Mouse (Mus musculus) hindbrain, embryonic 15.5 days (tissue): ENCODE data around the gene Slc16a2. TPM values are rescaled to one million over a fixed set of nuclear protein-coding genes. Genes with fewer than 3 reads are reported as not detected.

ENCODE experiments used
- ATAC-seq: fragments of 200-750 bp; cut with Nextera tagmentation; 2 replicates; pipeline ENCODE4 v1.8.0; 2017; ENCODE audit warnings: low read depth, moderate number of reproducible peaks, moderate TSS enrichment; ENCODE audit not compliant: low FRiP score
- H3K27ac ChIP-seq: fragments of 300-500 bp; sonication (generic); replicated peaks from 2 replicates; pipeline ENCODE4 v1.5.1; 2015; ENCODE audit warnings: mild to moderate bottlenecking, inconsistent platforms
- H3K27me3 ChIP-seq: fragments of 300-500 bp; sonication (generic); 2 replicates; pipeline ENCODE4 v1.6.1; 2015; ENCODE audit warnings: control low read depth, inconsistent platforms
- H3K36me3 ChIP-seq: fragments of 300-500 bp; sonication (generic); 2 replicates; pipeline ENCODE4 v1.6.1; 2015; ENCODE audit warnings: control low read depth, inconsistent platforms
- H3K4me1 ChIP-seq: fragments of 300-500 bp; sonication (generic); replicated peaks from 2 replicates; pipeline ENCODE4 v1.6.1; 2015; ENCODE audit warnings: control low read depth, inconsistent platforms
- H3K4me2 ChIP-seq: fragments of 300-500 bp; sonication (generic); 2 replicates; pipeline ENCODE4 v1.6.1; 2015; ENCODE audit warnings: moderate library complexity, mild to moderate bottlenecking, inconsistent platforms
- H3K4me3 ChIP-seq: fragments of 300-500 bp; sonication (generic); 2 replicates; pipeline ENCODE4 v1.5.1; 2015; ENCODE audit warnings: mild to moderate bottlenecking, inconsistent platforms
- H3K9ac ChIP-seq: fragments of 300-500 bp; sonication (generic); 2 replicates; pipeline ENCODE4 v1.6.1; 2015; ENCODE audit warnings: inconsistent platforms
- H3K9me3 ChIP-seq: fragments of 300-500 bp; sonication (generic); 2 replicates; pipeline ENCODE4 v1.6.1; 2016; ENCODE audit warnings: control low read depth, inconsistent platforms
- WGBS: fragments of 180-500 bp; shearing (Covaris S2); methylation state at CpG from one replicate; pipeline ENCODE4 v1.1.7; 2015; 5-methylcytosine and 5-hydroxymethylcytosine counted together
- polyA plus RNA-seq: library from polyadenylated mRNA; unstranded; fragments of >200 nt; fragmentation: Nextera tagmentation; extraction: Ambion mirVana; gene quantifications from 2 replicates; pipeline ENCODE4 v1.2.1, GENCODE M21; 2015

The Slc16a2 gene
- polyA plus RNA-seq: 25.1 and 32.9 TPM in 2 replicates

DNA sequence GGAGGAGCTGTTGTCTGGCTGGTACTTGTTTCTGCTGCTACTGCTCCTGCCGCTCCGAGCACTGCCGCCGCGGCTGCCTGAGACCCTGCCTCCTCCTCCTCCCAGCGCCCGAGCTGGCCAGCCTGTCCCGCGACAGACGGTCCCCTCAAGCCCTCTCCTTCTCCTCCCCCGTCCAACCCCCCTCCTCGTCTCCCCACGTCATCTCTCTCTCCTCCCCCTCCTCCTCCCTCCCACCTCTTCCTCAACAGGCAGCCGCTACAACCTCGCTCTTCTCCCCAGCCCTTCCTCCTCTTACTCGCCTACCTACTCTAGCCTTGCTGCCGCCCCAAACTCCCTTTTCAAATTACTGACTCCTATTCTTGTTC is at the start of gene Slc16a2:
Gene Slc16a2 (minus strand): TSS at position 152 of the 365 bp plus-strand sequence.
- 7% methylated on average over 10 of the region's 17 CpGs for WGBS
- Histone ChIP-seq H3K4me3 (peak within 1 kb of the TSS; percentile 60), H3K36me3 (no peaks in the 10 kb centered on the region), H3K9me3 (no peaks in the 10 kb centered on the region), H3K4me2 (peak within 1 kb of the TSS; percentile 78), H3K9ac (peak within 1 kb of the TSS; percentile 64), H3K4me1 (peaks cover 6% of the 10 kb centered on the region; the same call in 1 of the 2 replicates), H3K27ac (peak within 1 kb of the TSS; percentile 76), H3K27me3 (peaks cover 61% of the 10 kb centered on the region)
- ATAC-seq: peak; percentile 93

DNA sequence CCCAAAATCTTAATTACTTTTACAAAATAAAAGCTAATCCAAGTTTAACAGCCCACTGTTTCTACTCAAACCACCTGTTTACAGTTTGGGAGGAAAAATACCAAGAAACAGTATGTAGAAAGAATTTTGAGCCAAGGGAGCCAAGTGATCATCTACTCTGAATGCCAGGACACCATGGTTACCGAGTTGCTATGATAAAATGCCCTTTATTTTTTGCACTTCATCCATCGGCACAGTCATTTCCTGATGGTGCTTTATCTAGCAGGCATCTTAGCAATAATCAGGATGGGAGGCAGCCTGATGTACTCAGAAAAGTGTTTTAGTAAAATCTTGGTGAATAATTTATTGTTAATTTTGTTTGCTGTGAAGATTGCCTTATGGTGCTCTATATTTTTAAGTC is 41.7 kb upstream of the Slc16a2 start:
- peaks cover 32% of the 10 kb centered on the region; the same call in 1 of the 2 replicates for H3K27me3 ChIP-seq
- ATAC-seq: no peak
- H3K4me2 ChIP-seq: no peak overlapping the region
- no peak overlapping the region for H3K4me3 ChIP-seq
- H3K27ac ChIP-seq: no peak overlapping the region
- no peaks in the 10 kb centered on the region for H3K36me3 ChIP-seq
- H3K9me3 ChIP-seq: no peaks in the 10 kb centered on the region
- 61% methylated on average over 2 of the region's 2 CpGs for WGBS
- no peaks in the 10 kb centered on the region for H3K4me1 ChIP-seq
- H3K9ac ChIP-seq: no peak overlapping the region

DNA sequence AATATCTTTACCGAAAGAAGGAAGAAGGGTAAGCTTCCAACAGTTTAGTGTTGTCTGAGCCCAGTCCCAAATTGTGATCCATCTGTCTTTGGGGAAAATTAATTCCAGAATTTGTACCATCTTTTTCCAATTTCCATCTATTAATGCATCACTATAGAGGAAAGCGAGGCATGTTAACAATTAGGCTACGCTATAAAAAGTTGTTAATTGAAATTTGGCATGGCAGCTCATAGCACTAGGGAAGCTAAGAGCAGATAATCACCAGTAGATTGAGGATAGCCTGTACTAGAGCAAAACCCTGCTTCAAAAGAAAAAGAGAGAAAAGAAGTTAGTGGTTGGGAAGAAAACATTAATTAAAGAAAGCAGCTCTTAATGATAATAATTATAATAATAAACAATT is 41.1 kb upstream of the Slc16a2 start:
- WGBS: 89% methylated on average over 3 of the region's 3 CpGs
- no peaks in the 10 kb centered on the region for H3K4me1 ChIP-seq
- H3K27me3 ChIP-seq: peaks cover 28% of the 10 kb centered on the region; the same call in 1 of the 2 replicates
- no peaks in the 10 kb centered on the region for H3K36me3 ChIP-seq
- no peak overlapping the region for H3K27ac ChIP-seq
- no peak overlapping the region for H3K4me3 ChIP-seq
- no peaks in the 10 kb centered on the region for H3K9me3 ChIP-seq
- H3K9ac ChIP-seq: no peak overlapping the region
- no peak overlapping the region for H3K4me2 ChIP-seq
- no peak for ATAC-seq

DNA sequence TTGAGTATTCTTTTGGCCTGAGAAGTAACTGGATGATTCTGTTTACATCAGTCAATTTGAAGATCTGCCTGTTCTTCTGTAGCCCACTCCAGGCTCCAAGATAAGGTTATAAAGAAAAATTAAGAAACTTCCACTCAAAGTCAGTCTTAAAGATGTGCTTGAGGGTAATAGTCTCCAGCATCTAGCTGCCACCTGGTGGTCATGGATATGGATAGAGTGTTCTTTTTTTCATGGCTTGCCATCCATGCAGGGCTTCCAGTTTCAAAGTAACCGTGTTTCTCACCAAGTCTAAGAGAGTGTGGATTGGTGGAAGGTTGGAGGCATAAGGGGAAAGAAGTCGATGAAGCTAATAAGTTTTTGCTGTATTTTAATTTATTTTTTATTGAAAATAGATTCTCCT is 23.5 kb upstream of the Slc16a2 start:
- 46% methylated on average over 2 of the region's 2 CpGs for WGBS
- Histone ChIP-seq H3K27ac (no peak overlapping the region), H3K36me3 (no peaks in the 10 kb centered on the region), H3K4me1 (no peaks in the 10 kb centered on the region), H3K4me2 (no peak overlapping the region), H3K9ac (no peak overlapping the region), H3K27me3 (peaks cover 23% of the 10 kb centered on the region), H3K4me3 (no peak overlapping the region), H3K9me3 (no peaks in the 10 kb centered on the region)
- ATAC-seq: no peak

DNA sequence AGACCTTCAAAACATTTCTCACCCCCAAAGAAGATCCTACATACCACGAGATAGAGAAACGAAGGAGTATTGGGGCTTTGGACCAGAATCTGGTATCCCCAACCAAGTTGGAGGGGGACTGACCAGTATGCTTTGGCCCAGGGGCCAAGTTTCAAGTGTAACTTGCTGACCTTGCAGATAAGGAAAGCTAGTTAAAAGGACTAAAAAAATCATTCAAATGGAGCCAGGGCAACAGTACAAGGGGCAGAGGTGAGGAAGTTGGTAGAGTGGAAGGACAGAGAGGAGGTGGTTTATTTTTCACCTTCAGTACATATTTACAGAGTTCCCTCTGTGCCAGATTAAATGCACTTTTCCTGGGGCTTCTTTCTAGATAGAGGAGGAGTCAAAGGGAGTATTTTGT is 7.1 kb upstream of the Slc16a2 start:
- Histone ChIP-seq H3K27ac (no peak overlapping the region), H3K36me3 (no peaks in the 10 kb centered on the region), H3K9me3 (no peaks in the 10 kb centered on the region), H3K4me3 (no peak overlapping the region), H3K27me3 (peaks cover 32% of the 10 kb centered on the region), H3K4me2 (no peak overlapping the region), H3K9ac (no peak overlapping the region), H3K4me1 (no peaks in the 10 kb centered on the region)
- WGBS: 81% methylated on average over 2 of the region's 2 CpGs
- ATAC-seq: no peak

DNA sequence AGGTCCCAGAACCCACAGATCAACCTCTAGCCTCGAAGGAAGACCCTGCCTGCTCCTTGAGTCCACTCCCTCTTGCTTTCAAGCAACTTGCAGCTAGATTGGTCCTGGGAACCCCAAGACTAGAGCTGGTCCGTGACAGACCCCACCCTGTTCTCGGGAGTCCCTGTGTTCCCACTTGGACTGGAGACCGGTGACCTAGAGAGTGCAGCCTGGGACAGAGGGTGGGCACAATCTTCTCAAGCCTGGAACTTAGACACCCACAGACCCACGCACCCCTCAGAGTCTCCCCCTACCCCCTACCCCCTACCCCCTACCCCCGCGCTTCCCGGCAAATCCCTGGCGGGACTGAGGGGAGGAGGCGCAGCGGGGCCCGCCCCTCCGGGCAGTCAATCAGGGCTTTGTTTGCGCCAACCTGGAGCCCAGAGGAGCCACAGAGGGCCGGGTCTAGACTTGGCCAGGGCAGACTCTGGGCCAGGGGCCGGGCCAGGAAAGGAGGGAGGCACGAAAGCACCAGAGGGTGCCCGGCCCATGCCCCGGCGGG is 558 bp upstream of the Slc16a2 start:
- Histone ChIP-seq H3K4me2 (peak overlapping the region; percentile 78), H3K9me3 (no peaks in the 10 kb centered on the region), H3K4me3 (peak overlapping the region; percentile 60), H3K9ac (peak overlapping the region; percentile 36; the same call in 1 of the 2 replicates), H3K27ac (peak overlapping the region; percentile 71), H3K36me3 (no peaks in the 10 kb centered on the region), H3K27me3 (peaks cover 57% of the 10 kb centered on the region), H3K4me1 (peaks cover 6% of the 10 kb centered on the region; the same call in 1 of the 2 replicates)
- ATAC-seq: peak; percentile 67
- 25% methylated on average over 18 of the region's 20 CpGs for WGBS

DNA sequence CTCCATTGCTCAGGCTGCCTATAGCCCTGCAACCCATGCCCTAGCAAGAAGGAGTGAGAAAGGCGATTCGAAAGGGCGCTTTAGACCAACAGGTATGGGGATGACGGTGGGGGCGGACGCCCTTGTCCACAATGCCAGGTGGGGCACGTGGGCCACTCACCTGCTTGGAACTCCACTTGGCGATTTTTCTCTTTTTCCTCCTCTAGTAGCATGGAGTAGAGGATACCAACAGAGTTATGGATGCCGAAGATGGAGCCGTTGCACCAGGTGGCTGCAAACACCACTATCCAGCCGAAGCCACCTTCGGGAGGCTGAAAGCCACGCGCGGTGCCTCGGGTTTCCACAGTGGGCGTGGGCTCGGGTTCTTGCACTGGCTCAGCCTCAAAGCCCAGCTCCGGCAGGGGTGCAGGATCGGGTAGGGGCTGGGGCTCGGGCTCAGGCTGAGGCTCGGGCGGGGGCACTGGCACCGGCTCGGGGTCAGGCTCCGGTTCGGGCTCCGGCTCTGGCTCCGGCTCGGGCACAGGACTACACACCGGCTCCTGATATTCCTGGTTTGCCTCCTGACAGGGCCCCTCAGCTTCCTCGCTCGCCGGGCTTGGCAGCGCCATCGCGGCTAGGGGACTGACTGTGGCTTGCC is 470 bp downstream of the Slc16a2 start:
- Histone ChIP-seq H3K27ac (peak overlapping the region; percentile 76), H3K4me3 (peak overlapping the region; percentile 60), H3K36me3 (no peaks in the 10 kb centered on the region), H3K9ac (peak overlapping the region; percentile 64), H3K9me3 (no peaks in the 10 kb centered on the region), H3K4me1 (peaks cover 6% of the 10 kb centered on the region; the same call in 1 of the 2 replicates), H3K27me3 (peaks cover 60% of the 10 kb centered on the region), H3K4me2 (peak overlapping the region; percentile 78)
- no peak; the same call in 1 of the 2 replicates for ATAC-seq
- WGBS: 32% methylated on average over 33 of the region's 37 CpGs

DNA sequence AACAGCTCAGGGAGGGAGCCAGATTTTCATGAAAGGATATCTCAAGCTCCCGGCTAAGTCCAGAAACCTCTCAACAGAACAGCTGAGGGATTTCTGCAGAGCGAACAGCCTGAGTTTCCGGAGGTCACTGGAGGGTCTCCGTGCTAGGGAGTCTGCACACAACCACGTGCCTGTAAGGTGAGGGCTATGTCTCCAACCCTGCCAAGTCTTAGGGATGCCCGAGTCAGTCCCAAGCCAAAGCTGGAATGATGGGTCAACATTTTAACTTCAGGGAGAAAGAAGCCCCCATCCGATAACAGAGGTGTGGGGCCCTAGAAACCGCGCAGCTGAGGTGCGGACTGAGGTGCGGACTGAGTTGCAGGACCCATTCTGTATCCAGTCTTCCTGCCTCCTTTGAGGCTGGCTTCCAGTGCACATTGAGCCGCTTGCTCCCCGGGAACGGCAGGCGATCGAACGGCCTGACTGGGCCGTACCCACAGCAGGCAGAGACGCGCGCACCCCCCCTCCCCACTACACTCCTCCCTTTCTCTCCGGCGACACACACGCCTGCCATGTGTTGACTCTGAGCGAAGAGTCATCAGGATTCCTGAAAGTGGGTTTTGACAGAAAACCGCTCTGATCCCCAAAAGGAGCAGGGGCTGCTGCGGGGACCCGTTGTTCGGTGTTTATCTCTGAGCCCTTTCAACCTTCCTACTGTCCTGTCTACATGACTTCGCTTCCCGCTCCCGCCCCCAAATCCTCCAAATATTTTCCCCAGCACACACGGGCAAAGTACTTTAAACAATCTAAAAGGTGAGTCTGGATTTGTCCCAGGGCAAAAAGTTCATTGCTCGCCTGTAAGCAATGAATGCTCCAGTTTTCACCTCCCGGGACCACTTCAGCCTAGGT is 1.2 kb downstream of the Slc16a2 start:
- Histone ChIP-seq H3K27me3 (peaks cover 62% of the 10 kb centered on the region), H3K9me3 (no peaks in the 10 kb centered on the region), H3K4me2 (peak overlapping the region; percentile 78), H3K4me1 (peaks cover 6% of the 10 kb centered on the region; the same call in 1 of the 2 replicates), H3K9ac (peak overlapping the region; percentile 64), H3K4me3 (peak overlapping the region; percentile 60), H3K36me3 (no peaks in the 10 kb centered on the region), H3K27ac (peak overlapping the region; percentile 76; the same call in 1 of the 2 replicates)
- ATAC-seq: no peak
- 27% methylated on average over 34 of the region's 35 CpGs for WGBS

DNA sequence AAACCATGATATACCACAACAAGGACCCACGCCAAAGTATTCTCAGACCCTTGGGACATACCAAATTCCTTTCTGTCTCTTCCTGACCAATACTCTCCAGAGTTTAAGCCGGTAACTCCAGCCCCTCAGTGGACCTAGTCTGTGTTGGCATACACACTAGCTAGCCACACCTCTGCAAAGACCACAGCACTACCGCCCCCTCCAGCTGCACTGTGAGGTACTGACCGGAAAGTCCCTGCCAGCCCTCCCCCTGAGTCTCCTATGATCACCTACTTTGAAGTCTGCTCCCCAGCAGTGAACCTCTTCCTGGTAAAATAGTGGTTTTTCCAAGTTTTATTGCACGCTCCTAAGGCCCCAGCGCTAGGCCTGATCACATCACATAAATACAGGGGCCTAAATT is 2.5 kb downstream of the Slc16a2 start:
- no peaks in the 10 kb centered on the region for H3K36me3 ChIP-seq
- no peak overlapping the region for H3K9ac ChIP-seq
- H3K4me2 ChIP-seq: peak overlapping the region; percentile 78
- no peak overlapping the region for H3K27ac ChIP-seq
- peak overlapping the region; percentile 60; the same call in 1 of the 2 replicates for H3K4me3 ChIP-seq
- no peaks in the 10 kb centered on the region for H3K9me3 ChIP-seq
- 45% methylated on average over 6 of the region's 6 CpGs for WGBS
- ATAC-seq: no peak
- H3K4me1 ChIP-seq: peaks cover 6% of the 10 kb centered on the region; the same call in 1 of the 2 replicates
- peaks cover 54% of the 10 kb centered on the region for H3K27me3 ChIP-seq

DNA sequence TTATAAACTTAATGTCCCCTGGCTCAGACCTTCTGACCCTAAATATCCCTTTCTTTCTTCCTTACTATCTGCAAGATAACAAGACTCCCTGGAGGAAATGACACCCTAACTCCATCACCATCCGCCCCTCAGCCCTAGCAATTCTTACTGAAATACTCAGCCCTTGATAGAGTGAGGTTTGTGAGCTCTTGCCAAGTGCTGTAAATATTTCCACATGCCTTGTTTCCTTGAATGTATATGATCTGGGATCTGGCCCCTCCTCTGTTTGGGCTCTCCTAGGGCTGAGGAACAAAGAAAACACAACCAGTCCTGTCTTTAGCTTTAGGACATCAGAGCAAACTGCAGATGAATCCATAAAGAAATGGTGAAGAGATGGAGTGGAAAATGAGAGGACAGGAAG is 9.1 kb downstream of the Slc16a2 start:
- ATAC-seq: no peak

DNA sequence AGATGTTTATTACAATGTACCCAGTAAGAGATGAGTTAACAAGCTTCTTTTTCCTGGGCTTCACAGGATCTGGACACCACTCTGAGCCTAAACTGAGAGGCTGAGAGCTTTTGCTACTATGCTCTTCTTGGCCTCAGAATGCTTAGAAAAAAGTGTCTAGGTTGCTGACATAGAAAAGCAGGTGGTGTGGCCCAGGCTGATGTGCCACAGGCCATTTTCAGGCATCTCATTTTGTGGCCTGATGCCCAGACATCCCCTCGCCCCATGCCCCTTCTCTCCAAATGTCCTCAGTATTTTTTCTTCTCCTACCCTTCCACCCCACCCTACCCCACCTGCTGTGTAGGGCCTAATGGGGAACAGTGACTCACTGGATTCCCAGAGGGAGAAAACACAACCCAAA is 11.3 kb downstream of the Slc16a2 start:
- Histone ChIP-seq H3K9ac (no peak overlapping the region), H3K4me1 (no peaks in the 10 kb centered on the region), H3K9me3 (no peaks in the 10 kb centered on the region), H3K4me2 (no peak overlapping the region), H3K27me3 (peaks cover 46% of the 10 kb centered on the region), H3K27ac (no peak overlapping the region), H3K4me3 (no peak overlapping the region), H3K36me3 (no peaks in the 10 kb centered on the region)
- 50% methylated on average over 1 of the region's 1 CpGs for WGBS
- no peak for ATAC-seq

More for the DNA sequence above, 9.1 kb downstream of the Slc16a2 start:
- Histone ChIP-seq H3K36me3 (no peaks in the 10 kb centered on the region), H3K4me1 (no peaks in the 10 kb centered on the region), H3K27me3 (peaks cover 45% of the 10 kb centered on the region), H3K4me2 (no peak overlapping the region), H3K9me3 (no peaks in the 10 kb centered on the region), H3K9ac (no peak overlapping the region), H3K4me3 (no peak overlapping the region), H3K27ac (no peak overlapping the region)
- 83% methylated on average over 1 of the region's 1 CpGs for WGBS

DNA sequence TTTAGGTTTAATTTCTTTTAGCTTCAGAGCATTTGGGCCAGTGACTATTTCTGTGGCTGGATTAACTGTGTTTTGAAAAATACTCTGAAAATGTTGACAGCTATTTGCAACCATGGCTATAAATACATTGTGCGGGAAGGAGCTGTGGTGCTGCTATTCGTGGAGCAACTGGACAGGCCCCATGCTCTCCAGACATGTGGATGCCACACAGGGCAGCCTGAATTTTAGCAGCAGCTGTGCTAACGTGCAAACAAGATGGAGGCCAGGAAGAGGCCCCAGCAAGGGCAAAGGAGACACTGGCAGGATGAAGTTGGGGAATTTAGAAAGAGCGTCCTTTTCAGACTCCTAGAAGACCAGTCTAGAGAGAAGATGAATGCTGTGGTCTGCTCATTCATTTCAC is 15.4 kb downstream of the Slc16a2 start:
- Histone ChIP-seq H3K9me3 (no peaks in the 10 kb centered on the region), H3K4me1 (no peaks in the 10 kb centered on the region), H3K4me3 (no peak overlapping the region), H3K4me2 (no peak overlapping the region), H3K36me3 (no peaks in the 10 kb centered on the region), H3K27me3 (peaks cover 48% of the 10 kb centered on the region), H3K9ac (no peak overlapping the region), H3K27ac (no peak overlapping the region)
- 87% methylated on average over 4 of the region's 4 CpGs for WGBS
- ATAC-seq: no peak
